ENCODE assay signal across 15 mouse cellular contexts in genomic region chr1:150775742-150776141, GRCm38 (mm10).
A peak's percentile ranks its signal among the peaks of the same experiment; 100 is the strongest.
DNase-seq lines count a peak whose midpoint lies in the region; ATAC-seq and TF ChIP-seq lines count a peak whose summit lies in the region.
"Had no signal": no experiment of that assay in that cellular context is flagged by ENCODE, and none has a peak within 500 bp of the region (broad histone marks: within the 10 kb centered on the region; RNA-seq: fewer than 3 reads in every experiment).

No protein-coding gene starts in this region.

- H3K27ac ChIP-seq in embryonic facial prominence, embryonic 14.5 days (replicated peaks; ENCODE audit: low read depth, low read length): no peak overlapping the region
- no peak overlapping the region for H3K27ac ChIP-seq in embryonic facial prominence, embryonic 10.5 days (replicated peaks)
- no peak overlapping the region for H3K27ac ChIP-seq in lung, embryonic 14.5 days (ENCODE audit: low read depth)
- H3K27ac ChIP-seq: hindbrain, embryonic 15.5 days; liver, embryonic 15.5 days had no signal

- H3K9me3 ChIP-seq in embryonic facial prominence, embryonic 14.5 days (ENCODE audit: control insufficient read depth, low read length): no peaks in the 10 kb centered on the region
- H3K9me3 ChIP-seq in embryonic facial prominence, embryonic 10.5 days: no peaks in the 10 kb centered on the region
- no peaks in the 10 kb centered on the region for H3K9me3 ChIP-seq in lung, embryonic 14.5 days (ENCODE audit: low read depth, low read length)
- H3K9me3 ChIP-seq: heart, embryonic 13.5 days; hindbrain, embryonic 15.5 days; liver, embryonic 15.5 days had no signal

- 0 out of 2 replicates have a peak, but pooled peaks cover 7% of the 10 kb centered on the region for H3K36me3 ChIP-seq in embryonic facial prominence, embryonic 14.5 days (ENCODE audit: control insufficient read depth, insufficient read depth, low read length)
- peaks cover 13% of the 10 kb centered on the region for H3K36me3 ChIP-seq in embryonic facial prominence, embryonic 10.5 days (replicated peaks)
- no peaks in the 10 kb centered on the region for H3K36me3 ChIP-seq in lung, embryonic 14.5 days (ENCODE audit: insufficient read depth)
- H3K36me3 ChIP-seq: hindbrain, embryonic 15.5 days; liver, embryonic 15.5 days had no signal

- no peak for TF ChIP-seq CTCF in lung, embryonic 14.5 days (IDR thresholded peaks at IDR 0.05; ENCODE audit: low read depth)
- no peak for TF ChIP-seq CTCF in brain, embryonic 14.5 days (IDR thresholded peaks at IDR 0.05; ENCODE audit: borderline replicate concordance, extremely low read depth, insufficient read depth, insufficient read length)

- peak; percentile 26; the same call in 1 of the 2 replicates for ATAC-seq in embryonic facial prominence, embryonic 14.5 days (ENCODE audit: low read depth)
- ATAC-seq in lung, embryonic 14.5 days (ENCODE audit: insufficient read depth): no peak
- ATAC-seq in megakaryocyte, adult 5-6 weeks (ENCODE audit: poor library complexity, severe bottlenecking): no peak

- H3K9ac ChIP-seq in embryonic facial prominence, embryonic 14.5 days (ENCODE audit: low read depth, low read length): no peak overlapping the region
- no peak overlapping the region for H3K9ac ChIP-seq in lung, embryonic 14.5 days
- H3K9ac ChIP-seq: heart, embryonic 13.5 days; hindbrain, embryonic 15.5 days; liver, embryonic 15.5 days had no signal

- WGBS in embryonic facial prominence, embryonic 14.5 days: 39% methylated on average over 2 of the region's 2 CpGs
- WGBS in embryonic facial prominence, embryonic 10.5 days: 74% methylated on average over 2 of the region's 2 CpGs
- 63% methylated on average over 2 of the region's 2 CpGs for WGBS in lung, embryonic 14.5 days

- no peak overlapping the region for H3K4me3 ChIP-seq in embryonic facial prominence, embryonic 14.5 days (ENCODE audit: low read depth, low read length)
- H3K4me3 ChIP-seq in embryonic facial prominence, embryonic 10.5 days: no peak overlapping the region
- no peak overlapping the region for H3K4me3 ChIP-seq in lung, embryonic 14.5 days (ENCODE audit: low read depth, low read length)
- H3K4me3 ChIP-seq: erythroblast, embryonic 14.5 days; heart, embryonic 13.5 days; hindbrain, embryonic 15.5 days; liver, embryonic 15.5 days had no signal

- no peak overlapping the region for H3K4me2 ChIP-seq in embryonic facial prominence, embryonic 14.5 days (ENCODE audit: low read depth, low read length)
- no peak overlapping the region for H3K4me2 ChIP-seq in lung, embryonic 14.5 days
- H3K4me2 ChIP-seq: heart, embryonic 13.5 days; hindbrain, embryonic 15.5 days; liver, embryonic 15.5 days had no signal

- H3K4me1 ChIP-seq in embryonic facial prominence, embryonic 14.5 days (ENCODE audit: control insufficient read depth, insufficient read depth, low read length): peaks cover 25% of the 10 kb centered on the region
- H3K4me1 ChIP-seq in embryonic facial prominence, embryonic 10.5 days: peaks cover 38% of the 10 kb centered on the region
- H3K4me1 ChIP-seq in lung, embryonic 14.5 days (ENCODE audit: insufficient read depth): no peaks in the 10 kb centered on the region
- H3K4me1 ChIP-seq: hindbrain, embryonic 15.5 days; liver, embryonic 15.5 days had no signal

- no peak for TF ChIP-seq POLR2A in brain, embryonic 14.5 days (IDR thresholded peaks at IDR 0.05; ENCODE audit: borderline replicate concordance, extremely low read depth, insufficient read depth, insufficient read length, poor library complexity, severe bottlenecking)

- H3K27me3 ChIP-seq in embryonic facial prominence, embryonic 14.5 days (replicated peaks; ENCODE audit: control insufficient read depth, insufficient read depth, low read length): no peaks in the 10 kb centered on the region; the same call in 1 of the 2 replicates
- no peaks in the 10 kb centered on the region for H3K27me3 ChIP-seq in embryonic facial prominence, embryonic 10.5 days (replicated peaks; ENCODE audit: low read depth, poor library complexity, severe bottlenecking)
- H3K27me3 ChIP-seq in lung, embryonic 14.5 days (ENCODE audit: insufficient read depth, low read length): no peaks in the 10 kb centered on the region
- H3K27me3 ChIP-seq: heart, embryonic 13.5 days; hindbrain, embryonic 15.5 days; liver, embryonic 15.5 days had no signal

- DNase-seq in embryonic facial prominence, embryonic 14.5 days (ENCODE audit: low spot score): peak; percentile 80
- no peak for DNase-seq in embryonic facial prominence, embryonic 10.5 days (ENCODE audit: low spot score)
- DNase-seq in heart, postnatal 14 days: peak; percentile 26
- no peak for DNase-seq in heart, adult 9 months (ENCODE audit: low spot score in 2 of 2)
- peak; percentile 36 for DNase-seq in lung, embryonic 14.5 days
- no peak for DNase-seq in lung, adult 18-20 months
- peak; percentile 44 for DNase-seq in brain, embryonic 14.5 days (ENCODE audit: low read depth)
- DNase-seq: adrenal gland, postnatal 25 days; kidney, adult 11 months; retina, postnatal 1 day had no signal

- intact Hi-C loops in heart, postnatal 14 days (cut with DNase I): no loop called here

Comparison
In these comparisons a context has a peak if more than half of its experiments do, and no peak if none do; other contexts are left out.
1. DNase-seq: peak in embryonic facial prominence, embryonic 14.5 days (single experiment), heart, postnatal 14 days (2 of 2), lung, embryonic 14.5 days (single experiment) and brain, embryonic 14.5 days (single experiment); none in embryonic facial prominence, embryonic 10.5 days (single experiment), heart, adult 9 months (0 of 2) and lung, adult 18-20 months (0 of 2).